Mouse (Mus musculus): Measurements from ENCODE around the gene Capns1. TPM values are rescaled to one million over a fixed set of nuclear protein-coding genes. Genes with fewer than 3 reads are reported as not detected.
"Not testable (repeated sequence)": the region's sequence is repeated elsewhere in the genome, so short reads cannot be mapped to it uniquely, and the experiment has no call there.

Gene Capns1
- total RNA-seq (2022), result 100 to 1,000 TPM; 196 to 240 (median 227) TPM

GRCm38 (mm10) chr7:30198481-30198971, at the start of gene Capns1:
Capns1 (minus strand) TSS chr7:30198811.
- DNase-seq (ENCODE audit: low spot score in 2 of 2), result no peak

DNA sequence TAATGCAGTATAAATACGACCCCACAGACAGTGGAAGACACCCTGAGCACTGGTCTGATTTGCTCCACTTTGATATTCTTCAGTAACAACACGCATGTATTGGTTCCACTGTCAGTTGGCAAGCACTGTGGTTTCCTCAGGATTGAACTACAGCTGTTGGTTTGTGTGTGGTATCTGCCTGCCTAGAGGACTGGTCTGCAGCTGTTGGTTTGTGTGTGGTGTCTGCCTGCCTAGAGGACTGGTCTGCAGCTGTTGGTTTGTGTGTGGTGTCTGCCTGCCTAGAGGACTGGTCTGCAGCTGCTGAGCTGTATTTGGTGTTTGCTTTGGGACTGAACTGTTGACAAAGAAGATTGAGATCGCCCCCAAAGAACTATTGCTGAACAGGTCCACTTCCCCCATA, 38.8 kb upstream of the Capns1 start:
- not testable (repeated sequence) for DNase-seq (ENCODE audit: low spot score in 2 of 2)

DNA sequence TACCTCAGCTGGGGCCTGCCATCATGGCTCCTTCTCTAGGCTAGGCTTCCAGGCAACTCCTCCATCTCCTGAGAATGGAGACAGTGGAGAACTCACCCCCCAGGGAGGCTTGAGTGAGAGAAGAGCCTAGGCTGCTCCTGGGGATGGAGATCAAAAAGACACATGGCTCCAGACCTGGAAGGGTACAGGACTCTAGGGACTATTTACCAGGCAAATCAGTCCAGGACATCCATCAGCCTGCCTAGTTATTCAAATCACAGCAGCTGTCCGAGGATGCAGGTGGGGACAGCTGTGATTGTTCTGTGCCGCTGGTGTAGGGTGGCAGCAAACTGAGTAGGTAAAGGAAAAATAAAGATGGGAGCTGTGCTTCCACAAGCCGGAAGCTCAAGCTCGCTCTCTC, 37.0 kb upstream of the Capns1 start, which contains the start of gene Ovol3:
TSS of gene Ovol3 (minus strand) at position 101 of the 400 bp plus-strand sequence.
- no peak for DNase-seq (ENCODE audit: low spot score in 2 of 2)

DNA sequence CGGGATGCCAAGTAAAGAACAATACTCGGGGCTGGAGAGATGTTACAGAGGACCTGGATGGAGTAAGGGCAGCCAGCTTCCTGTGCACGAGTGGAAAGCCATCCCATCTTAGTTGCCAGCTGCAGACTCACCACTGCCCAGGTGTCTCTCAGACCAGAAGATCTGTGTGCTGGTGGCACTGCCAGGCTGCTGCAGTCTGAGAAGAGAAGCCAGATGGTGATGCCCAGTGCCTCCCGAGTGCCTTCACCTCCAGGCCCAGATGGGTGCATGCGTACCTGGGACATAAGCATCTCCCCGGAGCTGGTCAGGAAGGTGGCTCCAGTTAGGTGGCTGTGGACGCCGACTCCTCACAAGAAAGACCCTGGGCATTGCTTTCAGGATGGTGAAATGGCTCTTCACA, 36.5 kb upstream of the Capns1 start:
- no peak for DNase-seq (ENCODE audit: low spot score in 2 of 2)

DNA sequence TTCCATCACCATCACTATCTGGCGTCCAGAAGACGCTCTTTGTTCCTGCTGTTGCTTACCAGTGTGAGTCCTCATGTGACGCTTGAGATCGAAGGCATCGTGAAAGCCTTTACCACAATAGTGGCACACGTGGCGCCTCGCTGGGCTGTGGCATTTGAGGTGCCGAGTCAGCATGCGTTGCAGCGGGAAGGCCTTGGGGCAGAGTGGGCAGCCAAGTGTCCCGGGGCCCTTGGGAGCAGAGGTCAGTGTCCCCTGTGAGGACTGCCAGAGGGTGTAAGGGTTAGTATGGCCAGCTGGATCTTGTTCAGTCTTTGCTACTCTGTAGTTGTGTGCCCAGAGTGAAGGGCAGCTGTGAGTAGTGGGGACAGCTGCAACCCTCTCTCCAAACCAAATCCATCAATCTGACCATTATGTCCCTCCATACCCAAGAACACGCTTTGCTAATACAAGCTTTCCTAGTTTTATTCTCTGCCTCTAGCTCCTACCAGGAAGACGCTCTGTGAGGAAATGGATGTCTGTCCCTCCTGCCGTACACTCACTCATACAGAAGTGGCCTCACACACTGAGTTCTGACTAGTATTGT, 35.8 kb upstream of the Capns1 start:
- DNase-seq (ENCODE audit: low spot score in 2 of 2), result no peak

GRCm38 (mm10) chr7:30233387-30233786, 34.8 kb upstream of the Capns1 start:
- no peak for DNase-seq (ENCODE audit: low spot score in 2 of 2)

DNA sequence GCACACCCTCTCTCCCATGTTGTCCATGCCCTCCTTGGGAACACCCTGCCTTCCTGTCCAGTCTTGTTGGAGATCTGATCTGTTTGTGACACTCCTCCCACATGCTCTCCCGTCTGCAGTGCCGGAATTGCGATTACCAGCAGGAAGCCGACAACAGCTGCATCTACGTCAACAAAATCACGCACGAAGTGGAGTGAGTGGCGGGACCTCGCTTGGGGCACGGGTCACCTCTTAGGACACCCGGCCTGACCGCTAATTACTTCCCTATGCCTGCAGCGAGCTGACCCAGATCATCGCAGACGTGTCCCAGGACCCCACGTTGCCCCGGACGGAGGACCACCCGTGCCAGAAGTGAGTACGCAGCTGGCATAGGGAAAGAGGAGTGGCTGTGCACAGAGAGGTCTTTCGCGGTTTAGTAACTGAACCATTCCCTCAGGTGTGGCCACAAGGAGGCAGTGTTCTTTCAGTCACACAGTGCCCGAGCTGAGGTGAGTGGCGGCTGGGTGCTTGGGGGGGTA, 34.1 kb upstream of the Capns1 start:
- peak; percentile 25 to 32 for DNase-seq (ENCODE audit: low spot score in 2 of 2)

- peak; percentile 99 for DNase-seq (ENCODE audit: low spot score in 2 of 2)
These were observed 33.3 kb upstream of the Capns1 start, which contains the start of the genes Polr2i and Tbcb for GRCm38 (mm10) chr7:30231669-30232454. Polr2i (plus strand) TSS chr7:30231948. Tbcb (minus strand) TSS chr7:30232272.

GRCm38 (mm10) chr7:30231328-30231668, 32.7 kb upstream of the Capns1 start:
- no peak for DNase-seq (ENCODE audit: low spot score in 2 of 2)

DNA sequence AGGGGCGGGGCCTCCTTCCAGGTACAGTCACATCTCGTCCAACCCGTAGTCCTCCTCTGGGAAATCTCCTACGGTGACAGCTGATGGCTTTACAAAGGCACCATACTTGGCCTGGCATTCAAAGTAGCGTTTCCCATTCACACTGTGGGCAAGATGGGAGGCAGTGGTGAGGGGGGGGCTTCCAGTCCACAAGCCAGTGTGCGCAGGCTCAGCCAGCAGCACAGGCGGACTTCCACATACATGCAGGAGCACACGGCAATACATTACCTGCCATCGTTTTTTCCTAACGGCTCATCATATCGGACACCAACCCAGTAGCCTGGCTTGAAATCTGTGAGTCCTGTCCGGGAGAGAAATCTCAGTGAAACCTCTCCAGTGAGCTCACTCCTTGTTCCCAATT, 25.6 kb upstream of the Capns1 start:
- no peak for DNase-seq (ENCODE audit: low spot score in 2 of 2)

- no peak for DNase-seq (ENCODE audit: low spot score in 2 of 2)
These were observed 23.6 kb upstream of the Capns1 start for GRCm38 (mm10) chr7:30222205-30222604.

- DNase-seq (ENCODE audit: low spot score in 2 of 2), result no peak
These were observed 22.8 kb upstream of the Capns1 start for GRCm38 (mm10) chr7:30221433-30221832.

DNA sequence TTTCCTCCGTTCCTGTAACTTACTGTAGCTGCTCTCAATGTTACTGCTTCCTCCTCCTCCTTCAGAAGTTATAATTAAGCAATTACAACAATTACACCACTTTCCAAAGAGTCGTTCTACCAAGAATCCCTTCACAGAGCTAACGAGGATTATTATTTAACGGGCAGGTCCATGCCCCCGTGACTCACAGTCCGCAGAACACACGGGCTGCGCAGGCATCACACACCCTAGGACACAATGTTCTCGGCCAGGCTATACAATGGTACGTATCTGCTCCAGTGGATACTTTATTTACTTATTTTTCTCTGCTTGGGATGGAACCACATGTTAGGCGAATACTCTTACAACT, 21.4 kb upstream of the Capns1 start:
- DNase-seq (ENCODE audit: low spot score in 2 of 2), result no peak

- no peak for DNase-seq (ENCODE audit: low spot score in 2 of 2)
These were observed 20.8 kb upstream of the Capns1 start for GRCm38 (mm10) chr7:30219293-30220007.

GRCm38 (mm10) chr7:30217277-30217676, 18.7 kb upstream of the Capns1 start:
- no peak for DNase-seq (ENCODE audit: low spot score in 2 of 2)

DNA sequence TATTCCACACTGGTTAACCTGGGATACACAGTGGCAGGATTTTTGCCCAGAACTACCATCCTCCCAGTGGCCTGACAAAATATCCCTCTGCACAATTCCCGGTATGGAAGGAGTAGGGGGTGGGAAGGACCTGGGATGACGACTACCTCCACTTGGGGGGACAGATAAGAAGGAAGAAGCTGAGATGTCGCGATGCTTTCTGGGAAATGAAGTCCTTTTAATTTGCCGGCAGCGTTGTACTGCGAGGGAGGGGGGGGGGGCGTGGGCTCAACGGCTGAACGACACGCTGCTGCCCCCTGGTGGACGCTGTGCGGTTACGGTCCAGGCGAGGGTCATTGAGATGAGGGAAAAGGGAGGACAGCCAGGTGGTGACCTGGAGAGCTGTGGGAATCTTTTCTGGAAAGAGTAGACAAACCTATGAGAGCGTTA, 18.1 kb upstream of the Capns1 start:
- peak; percentile 53 for DNase-seq (ENCODE audit: low spot score in 2 of 2)

DNA sequence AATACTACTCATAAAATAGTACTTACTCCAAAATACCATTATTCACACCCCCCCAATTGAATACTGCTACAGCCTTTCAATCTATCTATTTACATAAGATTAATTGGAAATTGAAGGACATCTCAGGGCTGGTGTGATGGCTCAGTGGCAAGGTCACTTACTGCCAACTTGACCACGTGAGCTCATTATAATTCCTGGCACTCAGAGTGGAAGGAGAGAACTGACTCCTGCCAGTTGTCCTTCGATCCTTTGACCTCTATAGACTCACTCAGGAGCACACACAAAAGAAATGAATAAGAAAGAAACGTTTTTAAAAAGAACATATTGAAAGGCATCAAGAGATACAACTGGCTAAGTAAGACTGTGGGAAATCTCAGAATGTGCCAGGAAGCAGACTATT, 17.3 kb upstream of the Capns1 start:
- no peak for DNase-seq (ENCODE audit: low spot score in 2 of 2)

DNA sequence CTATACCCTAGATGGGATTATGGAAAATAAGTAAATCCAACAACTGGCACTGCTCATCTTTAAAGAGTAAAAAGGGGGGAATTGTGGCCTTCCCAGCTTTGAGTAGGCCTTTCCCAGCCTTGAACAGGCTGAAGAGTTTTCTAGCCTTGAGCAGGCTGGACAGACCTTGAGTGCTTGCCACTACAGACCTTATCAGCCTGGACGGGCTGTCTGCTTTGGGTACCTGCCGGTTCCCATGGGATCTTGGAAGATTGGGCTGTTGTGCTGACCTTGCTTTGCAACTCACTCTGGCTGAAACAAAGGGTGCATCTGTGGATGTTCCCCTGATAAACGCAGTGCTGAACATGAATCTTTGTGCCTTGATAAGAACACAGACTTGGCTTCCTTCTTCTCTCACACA, 15.3 kb upstream of the Capns1 start:
- no peak for DNase-seq (ENCODE audit: low spot score in 2 of 2)

GRCm38 (mm10) chr7:30211025-30211424, 12.4 kb upstream of the Capns1 start:
- no peak for DNase-seq (ENCODE audit: low spot score in 2 of 2)

- DNase-seq (ENCODE audit: low spot score in 2 of 2), result not testable (repeated sequence)
These were observed 7.8 kb upstream of the Capns1 start for GRCm38 (mm10) chr7:30206364-30206763.

GRCm38 (mm10) chr7:30205383-30205782, 6.8 kb upstream of the Capns1 start:
- DNase-seq (ENCODE audit: low spot score in 2 of 2), result peak in 1 of 2 experiments; percentile 48

- DNase-seq (ENCODE audit: low spot score in 2 of 2), result no peak
These were observed 5.8 kb upstream of the Capns1 start for GRCm38 (mm10) chr7:30204380-30204779.
